Mouse (Mus musculus) CH12F3 (cell line): ENCODE measurements around the gene Rab26.

Source experiments
- in situ Hi-C: fragments of 300-500 bp; cut with MboI; formaldehyde crosslinking; loops from 2 replicates; pipeline ENCODE4 v1.14.3; 2020; ENCODE audit warnings: low sequenced_read_pairs

Gene Rab26

DNA sequence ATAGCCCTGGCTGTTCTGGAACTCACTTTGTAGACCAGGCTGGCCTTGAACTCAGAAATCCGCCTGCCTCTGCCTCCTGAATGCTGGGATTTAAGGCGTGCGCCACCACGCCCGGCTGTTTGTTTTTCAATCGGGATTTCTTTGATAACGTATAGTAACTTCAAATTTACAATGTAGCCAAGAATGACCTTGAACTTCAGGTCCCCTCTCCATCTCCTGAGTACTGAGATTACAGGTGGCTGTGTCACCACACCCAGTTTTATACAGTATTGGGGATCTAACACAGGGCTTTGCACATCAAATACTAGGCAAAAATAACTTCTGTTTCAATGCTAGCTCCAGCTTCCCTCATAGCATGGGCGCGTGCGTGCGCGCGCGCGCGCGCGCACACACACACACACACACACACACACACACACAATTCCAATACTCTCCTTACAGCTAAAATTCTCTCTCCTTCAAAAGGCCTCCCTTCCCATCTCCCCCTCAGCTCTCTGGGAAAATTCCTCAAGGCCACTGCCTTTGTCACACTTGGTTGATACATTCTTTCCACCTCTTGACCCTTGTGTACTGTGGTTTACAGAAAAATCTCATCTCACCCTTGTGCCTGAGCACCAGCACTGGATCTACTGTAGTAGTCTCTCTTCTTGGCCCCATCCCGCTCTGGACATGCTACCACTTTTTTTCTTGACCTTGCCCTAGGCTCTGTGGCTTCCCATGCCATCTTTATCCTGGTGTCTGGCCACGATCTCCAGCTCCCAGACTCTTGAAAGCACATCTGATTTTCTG lies 52.8 kb downstream of the Rab26 start:
- in situ Hi-C loops, result no loop called here

- in situ Hi-C loops, result no loop called here
Observed at GRCm38 (mm10) chr17:24480201-24480826, 53.7 kb downstream of the Rab26 start.

GRCm38 (mm10) chr17:24479431-24479830 lies 54.6 kb downstream of the Rab26 start:
- in situ Hi-C loops, result no loop called here

- in situ Hi-C loops, result no loop called here
Observed at GRCm38 (mm10) chr17:24478663-24479380, 55.2 kb downstream of the Rab26 start, which contains the start of gene Mlst8. TSS of gene Mlst8 (minus strand) at chr17:24479078.

GRCm38 (mm10) chr17:24477985-24478600 lies 55.9 kb downstream of the Rab26 start:
- in situ Hi-C loops, result no loop called here
